Mouse (Mus musculus) heart, embryonic 13.5 days (tissue): ENCODE measurements around the gene Slc12a4. TPM values are rescaled to one million over a fixed set of nuclear protein-coding genes. Genes with fewer than 3 reads are reported as not detected.

Experiments
- ATAC-seq: fragments of 200-750 bp; cut with Nextera tagmentation; 2 replicates; pipeline ENCODE4 v1.8.0; 2017; ENCODE audit warnings: moderate TSS enrichment; ENCODE audit not compliant: insufficient number of reproducible peaks, low FRiP score, low TSS enrichment; ENCODE audit errors: extremely low read depth
- H3K27ac ChIP-seq: fragments of 300-500 bp; sonication (generic); replicated peaks from 2 replicates; pipeline ENCODE4 v1.5.1; 2015; ENCODE audit warnings: moderate library complexity, mild to moderate bottlenecking, inconsistent platforms
- H3K27me3 ChIP-seq: fragments of 300-500 bp; sonication (generic); replicated peaks from 2 replicates; pipeline ENCODE4 v1.6.1; 2015; ENCODE audit warnings: mild to moderate bottlenecking, inconsistent platforms
- H3K36me3 ChIP-seq: fragments of 300-500 bp; sonication (generic); 2 replicates; pipeline ENCODE4 v1.6.1; 2015; ENCODE audit warnings: mild to moderate bottlenecking, inconsistent platforms
- H3K4me1 ChIP-seq: fragments of 300-500 bp; sonication (generic); 2 replicates; pipeline ENCODE4 v1.6.1; 2015; ENCODE audit warnings: inconsistent platforms
- H3K4me2 ChIP-seq: fragments of 300-500 bp; sonication (generic); 2 replicates; pipeline ENCODE4 v1.6.1; 2015; ENCODE audit warnings: inconsistent platforms, mild to moderate bottlenecking, moderate library complexity
- H3K4me3 ChIP-seq: fragments of 300-500 bp; sonication (generic); 2 replicates; pipeline ENCODE4 v1.5.1; 2015; ENCODE audit warnings: moderate library complexity, mild to moderate bottlenecking, inconsistent platforms
- H3K9ac ChIP-seq: fragments of 300-500 bp; sonication (generic); 2 replicates; pipeline ENCODE4 v1.6.1; 2015; ENCODE audit warnings: inconsistent platforms, mild to moderate bottlenecking, moderate library complexity
- H3K9me3 ChIP-seq: fragments of 300-500 bp; sonication (generic); 2 replicates; pipeline ENCODE4 v1.6.1; 2016; ENCODE audit warnings: inconsistent platforms
- WGBS: fragments of 180-500 bp; shearing (Covaris S2); methylation state at CpG from one replicate; pipeline ENCODE4 v1.1.7; 2015; ENCODE audit warnings: mixed read lengths; 5-methylcytosine and 5-hydroxymethylcytosine counted together
- microRNA-seq: library from miRNA; unstranded; fragments of <30 nt; microRNA quantifications from one replicate; pipeline ENCODE4, GENCODE M21; 2016
- polyA plus RNA-seq: library from polyadenylated mRNA; unstranded; fragments of >200 nt; fragmentation: Nextera tagmentation; extraction: Ambion mirVana; gene quantifications from 2 replicates; pipeline ENCODE4 v1.2.1, GENCODE M21; 2015

The Slc12a4 gene
- polyA plus RNA-seq, 1 experiment from 2014 or later = 37.7 TPM

- H3K36me3 ChIP-seq = peaks cover 34% of the 10 kb centered on the region
- H3K4me3 ChIP-seq = no peak overlapping the region
- H3K9me3 ChIP-seq = no peaks in the 10 kb centered on the region
- no peak for ATAC-seq
- 70% methylated on average over 3 of the region's 3 CpGs for WGBS
- peaks cover 11% of the 10 kb centered on the region for H3K4me1 ChIP-seq
- no peak overlapping the region for H3K9ac ChIP-seq
- no peak overlapping the region for H3K4me2 ChIP-seq
- no peaks in the 10 kb centered on the region for H3K27me3 ChIP-seq
- no peak overlapping the region for H3K27ac ChIP-seq
These were observed 40.8 kb downstream of the Slc12a4 start for GRCm38 (mm10) chr8:105925123-105925522.

- no peak overlapping the region for H3K9ac ChIP-seq
- H3K4me1 ChIP-seq = peaks cover 10% of the 10 kb centered on the region
- no peaks in the 10 kb centered on the region for H3K27me3 ChIP-seq
- no peak for ATAC-seq
- no peak overlapping the region for H3K27ac ChIP-seq
- H3K9me3 ChIP-seq = no peaks in the 10 kb centered on the region
- no peak overlapping the region for H3K4me3 ChIP-seq
- H3K36me3 ChIP-seq = peaks cover 45% of the 10 kb centered on the region
- 71% methylated on average over 3 of the region's 3 CpGs for WGBS
- no peak overlapping the region for H3K4me2 ChIP-seq
These were observed 46.5 kb downstream of the Slc12a4 start for GRCm38 (mm10) chr8:105919390-105919789.

GRCm38 (mm10) chr8:105900941-105901616 is 64.8 kb downstream of the Slc12a4 start:
- ATAC-seq = no peak
- peak overlapping the region; percentile 83 for H3K4me3 ChIP-seq
- peak overlapping the region; percentile 99 for H3K9ac ChIP-seq
- H3K27ac ChIP-seq = peak overlapping the region; percentile 93
- no peaks in the 10 kb centered on the region for H3K9me3 ChIP-seq
- no peaks in the 10 kb centered on the region for H3K27me3 ChIP-seq
- WGBS = 27% methylated on average over 16 of the region's 16 CpGs
- peaks cover 8% of the 10 kb centered on the region for H3K36me3 ChIP-seq
- peaks cover 14% of the 10 kb centered on the region for H3K4me1 ChIP-seq
- peak overlapping the region; percentile 91 for H3K4me2 ChIP-seq

- Histone ChIP-seq H3K9me3 (no peaks in the 10 kb centered on the region), H3K4me1 (peaks cover 14% of the 10 kb centered on the region), H3K4me3 (peak within 1 kb of the TSS; percentile 83), H3K27ac (peak within 1 kb of the TSS; percentile 93), H3K9ac (peak within 1 kb of the TSS; percentile 99), H3K4me2 (peak within 1 kb of the TSS; percentile 91), H3K27me3 (no peaks in the 10 kb centered on the region), H3K36me3 (peaks cover 9% of the 10 kb centered on the region)
- ATAC-seq = peak; percentile 98
- under 1% methylated on average over 66 of the region's 68 CpGs for WGBS
These were observed 65.5 kb downstream of the Slc12a4 start, which contains the start of gene Pskh1 for GRCm38 (mm10) chr8:105900180-105900940. Pskh1 (plus strand) TSS chr8:105900441.

GRCm38 (mm10) chr8:105897801-105898480 is 68.0 kb downstream of the Slc12a4 start:
- 63% methylated on average over 9 of the region's 9 CpGs for WGBS
- Histone ChIP-seq H3K4me1 (peaks cover 22% of the 10 kb centered on the region), H3K9ac (no peak overlapping the region), H3K9me3 (no peaks in the 10 kb centered on the region), H3K27ac (no peak overlapping the region), H3K4me2 (no peak overlapping the region), H3K4me3 (no peak overlapping the region), H3K36me3 (peaks cover 11% of the 10 kb centered on the region; the same call in 1 of the 2 replicates), H3K27me3 (no peaks in the 10 kb centered on the region)
- no peak for ATAC-seq

Small RNA genes within 50 kb of the gene (microRNA-seq; reads per million reads assigned to microRNA genes)
- not detected for gene Mir7074

Other genes with a start within 250 kb of the Slc12a4 start
- gene Gfod2, start 207.4 kb downstream of the Slc12a4 start, polyA plus RNA-seq = 9.6 and 12.1 TPM in 2 replicates
- 9.2 and 9.8 TPM in 2 replicates for gene Ranbp10, start 138.7 kb downstream of the Slc12a4 start, polyA plus RNA-seq
- 0.19 TPM in 1 of 2 replicates, not detected in the other for gene Tsnaxip1, start 138.4 kb downstream of the Slc12a4 start, polyA plus RNA-seq
- 37.1 and 40.5 TPM in 2 replicates for gene Cenpt, start 112.8 kb downstream of the Slc12a4 start, polyA plus RNA-seq
- 44.8 and 47.1 TPM in 2 replicates for gene Thap11, start 111.0 kb downstream of the Slc12a4 start, polyA plus RNA-seq
- gene Nutf2, start 105.5 kb downstream of the Slc12a4 start, polyA plus RNA-seq = 177 and 212 TPM in 2 replicates
- 28.9 and 30.6 TPM in 2 replicates for gene Edc4, start 85.2 kb downstream of the Slc12a4 start, polyA plus RNA-seq
- gene Nrn1l, start 72.5 kb downstream of the Slc12a4 start, polyA plus RNA-seq = 0.52 and 0.88 TPM in 2 replicates
- 23.6 and 24.6 TPM in 2 replicates for gene Pskh1, start 65.7 kb downstream of the Slc12a4 start, polyA plus RNA-seq
- 0.74 and 1.1 TPM in 2 replicates for gene Ctrl, start 32.2 kb downstream of the Slc12a4 start, polyA plus RNA-seq
- gene Psmb10, start 27.7 kb downstream of the Slc12a4 start, polyA plus RNA-seq = 51.9 and 61.3 TPM in 2 replicates
- 1.5 and 3.0 TPM in 2 replicates for gene Lcat, start 22.7 kb downstream of the Slc12a4 start, polyA plus RNA-seq
- gene Dpep3, start 13.3 kb upstream of the Slc12a4 start, polyA plus RNA-seq = not detected in 2 replicates
- 16.4 and 16.7 TPM in 2 replicates for gene Dus2, start 25.2 kb upstream of the Slc12a4 start, polyA plus RNA-seq
- 0.22 and 0.35 TPM in 2 replicates for gene Dpep2nb, start 39.9 kb upstream of the Slc12a4 start, polyA plus RNA-seq
- 12.2 and 12.5 TPM in 2 replicates for gene Ddx28, start 45.8 kb upstream of the Slc12a4 start, polyA plus RNA-seq
- gene Nfatc3, start 92.7 kb upstream of the Slc12a4 start, polyA plus RNA-seq = 3.4 and 4.5 TPM in 2 replicates
- 1.7 and 2.4 TPM in 2 replicates for gene Esrp2, start 170.9 kb upstream of the Slc12a4 start, polyA plus RNA-seq
- gene Pla2g15, start 184.3 kb upstream of the Slc12a4 start, polyA plus RNA-seq = 8.4 and 9.5 TPM in 2 replicates
- gene Slc7a6, start 202.8 kb upstream of the Slc12a4 start, polyA plus RNA-seq = 31.9 and 37.6 TPM in 2 replicates
- 20.2 and 22.7 TPM in 2 replicates for gene Slc7a6os, start 244.8 kb upstream of the Slc12a4 start, polyA plus RNA-seq
- 35.7 and 36.6 TPM in 2 replicates for gene Prmt7, start 244.8 kb upstream of the Slc12a4 start, polyA plus RNA-seq